Mouse (Mus musculus) olfactory bulb, adult 2 months (tissue): Measurements from ENCODE around the gene Ripk3.

ENCODE experiments used
- CTCF ChIP-seq: fragments of 200-500 bp; IDR thresholded peaks from 2 replicates; pipeline ENCODE4 v1.5.1; 2012; ENCODE audit warnings: low read depth, mild to moderate bottlenecking, low read length, moderate library complexity; ENCODE audit not compliant: insufficient read depth
- POLR2A ChIP-seq: fragments of 200-500 bp; IDR thresholded peaks from 2 replicates; pipeline ENCODE4 v1.6.1; 2012; ENCODE audit warnings: mild to moderate bottlenecking, low read depth, low read length, moderate library complexity; ENCODE audit not compliant: insufficient read depth

- TF ChIP-seq CTCF: no peak
- no peak for TF ChIP-seq POLR2A
Observed at GRCm38 (mm10) chr14:55828716-55829263, 40.1 kb upstream of the Ripk3 start.
